Mouse (Mus musculus): ENCODE data around the gene Pde4dip. TPM values are rescaled to one million over a fixed set of nuclear protein-coding genes. Genes with fewer than 3 reads are reported as not detected.
A peak's percentile ranks its signal among the peaks of the same experiment; 100 is the strongest.

The Pde4dip gene
- polyA plus RNA-seq, 2 experiments = 4.0 to 6.7 TPM

DNA sequence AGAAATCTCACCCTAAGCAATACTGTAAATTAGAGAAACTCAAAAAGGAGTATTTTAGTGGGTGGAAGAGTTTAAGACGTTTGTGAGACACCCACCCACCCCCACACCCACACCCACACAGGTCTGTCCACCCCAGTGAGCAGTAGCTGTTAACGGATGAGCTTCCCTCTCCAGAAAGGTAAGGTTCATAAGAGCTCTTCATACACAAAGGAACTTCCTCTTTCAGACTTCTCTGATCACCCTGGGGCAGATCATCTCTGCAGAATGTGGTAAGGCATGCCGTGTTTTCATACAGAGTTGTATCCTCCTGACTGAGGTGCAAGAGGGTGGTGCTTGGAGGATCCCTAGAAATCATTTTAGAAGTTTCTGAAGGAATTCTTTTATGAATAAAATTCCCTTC is 88.5 kb downstream of the Pde4dip start:
- Histone ChIP-seq H3K4me3 (ENCODE audit: insufficient read depth in 1 of 2, low read depth in 2 of 2, low read length in 2 of 2) (no peak overlapping the region), H3K9ac (replicated peaks) (no peak overlapping the region), H3K36me3 (replicated peaks; ENCODE audit: control insufficient read depth, insufficient read depth, low read depth) (no peaks in the 10 kb centered on the region), H3K27me3 (ENCODE audit: control insufficient read depth, insufficient read depth, low read length) (no peaks in the 10 kb centered on the region), H3K9me3 (ENCODE audit: control insufficient read depth, low read length) (no peaks in the 10 kb centered on the region), H3K4me2 (ENCODE audit: low read depth) (no peak overlapping the region), H3K4me1 (replicated peaks; ENCODE audit: control insufficient read depth in 2 of 2, insufficient read depth in 2 of 2, low read length in 1 of 2) (no peaks in the 10 kb centered on the region), H3K27ac (no peak overlapping the region)
- 14% methylated on average over 3 of the region's 3 CpGs for WGBS (ENCODE audit: insufficient replicate concordance)
- no peak for DNase-seq (ENCODE audit: low read depth in 3 of 3, low spot score in 3 of 3)
- no peak for ATAC-seq (ENCODE audit: insufficient read depth)
- TF ChIP-seq CTCF (IDR thresholded peaks at IDR 0.05; ENCODE audit: low read depth) (no peak), EP300 (IDR thresholded peaks at IDR 0.05; ENCODE audit: low read depth) (no peak)

DNA sequence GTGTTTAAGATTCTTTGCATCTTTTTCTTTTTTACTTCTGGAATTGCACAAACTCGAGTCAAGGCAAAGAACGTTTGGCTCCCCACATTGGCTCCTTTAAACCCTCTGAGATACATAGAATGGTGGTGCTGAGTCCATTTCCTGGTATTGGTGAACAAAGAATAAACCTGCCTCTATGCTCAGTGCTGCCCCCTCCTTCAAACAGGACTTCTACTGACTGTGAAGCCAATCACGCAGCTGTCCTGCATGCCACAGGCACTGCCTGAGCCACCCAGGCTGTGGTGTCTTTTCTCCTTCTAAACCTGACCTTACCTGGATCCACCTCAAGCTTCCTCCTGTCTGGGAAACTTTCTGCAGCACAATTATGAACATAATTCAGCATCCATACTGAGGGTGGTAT is 89.2 kb downstream of the Pde4dip start:
- no peak overlapping the region for H3K4me3 ChIP-seq (ENCODE audit: insufficient read depth in 1 of 2, low read depth in 2 of 2, low read length in 2 of 2)
- H3K4me2 ChIP-seq (ENCODE audit: low read depth) = no peak overlapping the region
- no peak overlapping the region for H3K27ac ChIP-seq
- ATAC-seq (ENCODE audit: insufficient read depth) (no peak), DNase-seq (ENCODE audit: low read depth in 3 of 3, low spot score in 3 of 3) (no peak)
- H3K27me3 ChIP-seq (ENCODE audit: control insufficient read depth, insufficient read depth, low read length) = no peaks in the 10 kb centered on the region
- H3K9me3 ChIP-seq (ENCODE audit: control insufficient read depth, low read length) = no peaks in the 10 kb centered on the region
- H3K36me3 ChIP-seq (replicated peaks; ENCODE audit: control insufficient read depth, insufficient read depth, low read depth) = no peaks in the 10 kb centered on the region
- H3K4me1 ChIP-seq (replicated peaks; ENCODE audit: control insufficient read depth in 2 of 2, insufficient read depth in 2 of 2, low read length in 1 of 2) = no peaks in the 10 kb centered on the region
- 42% methylated on average over 3 of the region's 3 CpGs for WGBS (ENCODE audit: insufficient replicate concordance)
- TF ChIP-seq EP300 (IDR thresholded peaks at IDR 0.05; ENCODE audit: low read depth) (no peak), CTCF (IDR thresholded peaks at IDR 0.05; ENCODE audit: low read depth) (peak; percentile 32)
- no peak overlapping the region for H3K9ac ChIP-seq (replicated peaks)

DNA sequence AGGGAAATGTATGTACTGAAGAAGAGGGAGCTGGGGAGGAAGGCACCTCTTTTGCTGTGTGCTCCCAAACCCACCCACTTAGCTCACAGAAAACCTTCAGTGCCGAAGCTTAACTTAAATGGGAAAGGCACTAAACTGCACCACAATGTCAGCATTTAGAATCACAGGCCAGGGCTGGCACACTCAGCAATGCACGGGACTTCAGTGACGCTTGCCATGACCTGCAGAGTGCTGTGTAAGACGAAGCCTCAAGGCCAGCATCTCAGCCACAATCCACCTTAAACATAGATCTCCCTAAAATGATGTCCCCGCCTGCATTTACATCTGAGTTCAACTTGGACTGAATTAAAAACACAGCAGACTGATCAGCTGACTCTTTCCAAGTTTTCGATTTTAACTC is 91.1 kb downstream of the Pde4dip start:
- no peaks in the 10 kb centered on the region for H3K27me3 ChIP-seq (ENCODE audit: control insufficient read depth, insufficient read depth, low read length)
- H3K4me2 ChIP-seq (ENCODE audit: low read depth) = no peak overlapping the region
- H3K27ac ChIP-seq = no peak overlapping the region
- H3K4me3 ChIP-seq (ENCODE audit: insufficient read depth in 1 of 2, low read depth in 2 of 2, low read length in 2 of 2) = no peak overlapping the region
- no peaks in the 10 kb centered on the region for H3K9me3 ChIP-seq (ENCODE audit: control insufficient read depth, low read length)
- no peak for DNase-seq (ENCODE audit: low read depth in 3 of 3, low spot score in 3 of 3)
- no peak for ATAC-seq (ENCODE audit: insufficient read depth)
- WGBS (ENCODE audit: insufficient replicate concordance) = 70% methylated on average over 6 of the region's 6 CpGs
- no peaks in the 10 kb centered on the region for H3K36me3 ChIP-seq (replicated peaks; ENCODE audit: control insufficient read depth, insufficient read depth, low read depth)
- TF ChIP-seq EP300 (IDR thresholded peaks at IDR 0.05; ENCODE audit: low read depth) (no peak), CTCF (IDR thresholded peaks at IDR 0.05; ENCODE audit: low read depth) (no peak)
- no peak overlapping the region for H3K9ac ChIP-seq (replicated peaks)
- no peaks in the 10 kb centered on the region for H3K4me1 ChIP-seq (replicated peaks; ENCODE audit: control insufficient read depth in 2 of 2, insufficient read depth in 2 of 2, low read length in 1 of 2)

DNA sequence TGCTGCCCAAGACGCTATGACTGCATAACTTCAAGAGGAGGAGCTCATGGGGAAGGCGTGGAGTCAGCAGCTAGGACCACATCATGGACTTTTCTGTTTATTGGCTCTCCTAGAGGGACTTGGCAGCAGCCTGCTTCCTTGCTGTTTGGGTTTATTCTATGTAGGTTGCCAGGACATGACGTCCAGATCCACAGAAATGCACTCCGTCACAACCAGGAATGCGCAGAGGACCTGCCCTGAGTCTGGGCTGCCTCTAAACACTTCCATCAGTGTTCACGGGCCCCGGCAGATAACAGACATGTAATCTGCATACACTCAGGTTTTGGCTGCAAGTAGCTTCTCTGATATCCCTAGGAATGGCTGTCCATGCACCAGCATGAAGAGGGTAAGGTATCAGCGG is 94.5 kb downstream of the Pde4dip start:
- Histone ChIP-seq H3K27ac (no peak overlapping the region), H3K4me1 (replicated peaks; ENCODE audit: control insufficient read depth in 2 of 2, insufficient read depth in 2 of 2, low read length in 1 of 2) (no peaks in the 10 kb centered on the region), H3K9me3 (ENCODE audit: control insufficient read depth, low read length) (no peaks in the 10 kb centered on the region), H3K27me3 (ENCODE audit: control insufficient read depth, insufficient read depth, low read length) (no peaks in the 10 kb centered on the region), H3K36me3 (replicated peaks; ENCODE audit: control insufficient read depth, insufficient read depth, low read depth) (no peaks in the 10 kb centered on the region), H3K4me3 (ENCODE audit: insufficient read depth in 1 of 2, low read depth in 2 of 2, low read length in 2 of 2) (no peak overlapping the region), H3K9ac (replicated peaks) (no peak overlapping the region), H3K4me2 (ENCODE audit: low read depth) (no peak overlapping the region)
- no peak for ATAC-seq (ENCODE audit: insufficient read depth)
- WGBS (ENCODE audit: insufficient replicate concordance) = 64% methylated on average over 8 of the region's 8 CpGs
- no peak for DNase-seq (ENCODE audit: low read depth in 3 of 3, low spot score in 3 of 3)
- TF ChIP-seq EP300 (IDR thresholded peaks at IDR 0.05; ENCODE audit: low read depth) = no peak
- no peak for TF ChIP-seq CTCF (IDR thresholded peaks at IDR 0.05; ENCODE audit: low read depth)

DNA sequence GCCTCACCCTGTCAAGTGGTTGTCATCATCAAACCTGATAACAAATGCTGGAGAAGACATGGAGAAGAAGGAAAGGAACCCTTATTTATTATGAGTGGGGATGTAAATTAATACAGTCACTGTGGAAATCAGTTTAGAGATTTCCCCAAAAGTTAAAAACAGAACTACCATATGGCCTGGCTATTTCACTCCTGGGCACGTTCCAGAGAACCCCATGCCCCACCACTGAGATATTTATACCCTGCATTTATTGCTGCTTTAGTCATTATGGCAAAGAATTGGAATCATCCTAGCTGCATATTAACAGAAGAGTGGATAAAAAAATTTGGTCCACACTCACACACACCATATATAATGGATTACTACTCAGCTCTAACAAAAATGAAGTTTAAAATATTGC is 98.4 kb downstream of the Pde4dip start:
- Histone ChIP-seq H3K4me3 (ENCODE audit: insufficient read depth in 1 of 2, low read depth in 2 of 2, low read length in 2 of 2) (no peak overlapping the region), H3K4me1 (replicated peaks; ENCODE audit: control insufficient read depth in 2 of 2, insufficient read depth in 2 of 2, low read length in 1 of 2) (no peaks in the 10 kb centered on the region), H3K27me3 (ENCODE audit: control insufficient read depth, insufficient read depth, low read length) (no peaks in the 10 kb centered on the region), H3K27ac (no peak overlapping the region), H3K4me2 (ENCODE audit: low read depth) (no peak overlapping the region), H3K9ac (replicated peaks) (no peak overlapping the region), H3K9me3 (ENCODE audit: control insufficient read depth, low read length) (no peaks in the 10 kb centered on the region), H3K36me3 (replicated peaks; ENCODE audit: control insufficient read depth, insufficient read depth, low read depth) (no peaks in the 10 kb centered on the region)
- DNase-seq (ENCODE audit: low read depth in 3 of 3, low spot score in 3 of 3) (no peak), ATAC-seq (ENCODE audit: insufficient read depth) (no peak)
- TF ChIP-seq EP300 (IDR thresholded peaks at IDR 0.05; ENCODE audit: low read depth) (no peak), CTCF (IDR thresholded peaks at IDR 0.05; ENCODE audit: low read depth) (no peak)
- WGBS (ENCODE audit: insufficient replicate concordance) = 37% methylated on average over 1 of the region's 1 CpGs

DNA sequence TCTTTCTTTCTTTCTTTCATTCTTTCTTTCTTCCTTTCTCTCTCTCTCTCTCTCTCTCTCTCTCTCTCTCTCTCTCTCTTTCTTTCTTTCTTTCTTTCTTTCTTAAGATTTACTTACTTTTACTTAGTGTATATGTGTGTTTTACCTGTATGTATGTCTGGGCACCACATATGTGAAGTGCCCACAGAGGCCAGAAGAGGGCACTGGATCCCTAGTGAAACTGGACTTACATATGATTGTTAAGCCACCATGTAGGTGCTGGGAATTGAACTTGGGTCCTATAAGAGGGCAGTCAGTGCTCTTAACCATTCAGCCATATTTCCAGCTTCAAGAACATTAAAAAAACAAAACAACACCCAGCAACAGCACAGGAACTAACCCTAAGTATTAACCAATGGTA is 99.2 kb downstream of the Pde4dip start:
- Histone ChIP-seq H3K4me2 (ENCODE audit: low read depth) (no peak overlapping the region), H3K4me1 (replicated peaks; ENCODE audit: control insufficient read depth in 2 of 2, insufficient read depth in 2 of 2, low read length in 1 of 2) (no peaks in the 10 kb centered on the region), H3K27me3 (ENCODE audit: control insufficient read depth, insufficient read depth, low read length) (no peaks in the 10 kb centered on the region), H3K9ac (replicated peaks) (no peak overlapping the region), H3K9me3 (ENCODE audit: control insufficient read depth, low read length) (no peaks in the 10 kb centered on the region), H3K27ac (no peak overlapping the region), H3K36me3 (replicated peaks; ENCODE audit: control insufficient read depth, insufficient read depth, low read depth) (no peaks in the 10 kb centered on the region), H3K4me3 (ENCODE audit: insufficient read depth in 1 of 2, low read depth in 2 of 2, low read length in 2 of 2) (no peak overlapping the region)
- DNase-seq (ENCODE audit: low read depth in 3 of 3, low spot score in 3 of 3) (no peak), ATAC-seq (ENCODE audit: insufficient read depth) (no peak)
- TF ChIP-seq CTCF (IDR thresholded peaks at IDR 0.05; ENCODE audit: low read depth) (no peak), EP300 (IDR thresholded peaks at IDR 0.05; ENCODE audit: low read depth) (no peak)
